Mouse (Mus musculus): Measurements from ENCODE around the gene Ccdc71. TPM values are rescaled to one million over a fixed set of nuclear protein-coding genes. Genes with fewer than 3 reads are reported as not detected.

Gene Ccdc71
- 18.1 and 22.8 TPM in 2 replicates for polyA plus RNA-seq (2012; rRNA removed)

DNA sequence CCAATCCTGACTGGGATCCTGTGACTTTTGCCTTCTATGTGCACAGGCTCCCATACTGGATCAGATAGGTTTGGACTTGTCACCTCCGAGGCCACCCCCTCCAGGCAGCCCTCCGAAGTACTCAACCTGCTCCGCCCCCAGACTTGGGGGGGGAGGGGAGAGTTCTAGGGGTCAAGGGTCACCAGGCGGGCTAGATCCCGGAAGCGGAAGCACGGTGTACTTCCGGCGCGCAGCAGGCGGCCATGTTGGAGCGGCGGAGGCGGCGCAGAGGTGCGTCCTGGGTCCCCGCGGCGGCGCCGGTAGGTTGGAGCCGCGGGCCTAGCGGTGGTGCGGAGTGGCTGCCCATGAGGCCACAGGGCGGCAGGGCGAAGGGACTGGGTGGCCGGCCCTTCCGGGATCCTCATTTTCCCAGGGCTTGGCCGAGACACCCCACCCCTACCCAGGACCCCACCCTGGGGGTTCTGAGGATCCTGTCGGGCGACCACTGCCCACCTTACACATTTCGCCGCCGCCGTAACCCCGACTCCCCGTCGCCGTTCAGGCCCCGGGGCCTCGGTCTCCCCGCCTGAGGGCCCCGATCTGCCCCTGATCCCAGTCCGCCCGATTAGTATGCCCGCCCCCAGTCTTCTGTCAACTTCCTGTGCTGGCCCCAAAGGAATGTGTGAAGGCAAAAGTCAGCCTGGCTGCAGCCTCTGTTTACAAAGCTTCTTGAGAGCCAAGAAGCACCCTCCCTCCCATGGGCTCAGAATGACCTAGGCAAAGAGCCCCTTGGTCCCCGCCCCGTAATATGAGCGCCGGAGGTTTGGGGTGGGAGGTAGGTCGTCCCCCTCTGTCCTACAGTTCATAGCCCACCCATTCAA lies at the start of gene Ccdc71:
Ccdc71 (plus strand) TSS at position 209 of the 860 bp plus-strand sequence.
- DNase-seq (ENCODE audit: low read depth, low spot score), result no peak

DNA sequence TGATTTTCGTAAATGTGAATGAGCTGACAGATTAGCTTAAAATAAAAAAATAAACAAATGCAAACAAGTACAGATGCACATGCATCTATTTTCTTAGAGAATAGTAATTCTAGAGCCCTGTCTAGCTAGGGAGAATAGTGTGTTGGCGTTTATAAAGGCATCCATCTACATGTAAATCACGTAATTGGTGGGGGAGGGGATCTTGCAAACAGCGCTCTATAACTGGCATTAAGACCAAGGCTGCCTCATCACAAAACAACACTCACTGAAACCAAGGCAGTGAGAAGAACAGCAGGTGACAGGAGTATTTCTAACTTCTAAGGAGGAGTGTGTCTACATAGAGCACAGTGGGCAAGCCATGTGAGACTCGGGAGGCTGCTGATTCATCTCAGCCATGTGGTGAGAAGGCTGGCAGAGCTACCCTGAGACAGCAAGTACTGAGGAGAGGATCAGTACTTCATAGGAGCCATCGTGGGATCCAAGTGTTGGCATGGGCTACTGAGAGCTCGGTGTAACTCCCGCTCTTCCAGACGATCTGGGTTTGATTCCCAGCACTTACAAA lies 48.9 kb upstream of the Ccdc71 start:
- 82% methylated on average over 9 of the region's 9 CpGs for WGBS
- no peak for DNase-seq (ENCODE audit: low read depth, low spot score)

More for the DNA sequence above, at the start of gene Ccdc71:
- WGBS, result under 1% methylated on average over 52 of the region's 52 CpGs

DNA sequence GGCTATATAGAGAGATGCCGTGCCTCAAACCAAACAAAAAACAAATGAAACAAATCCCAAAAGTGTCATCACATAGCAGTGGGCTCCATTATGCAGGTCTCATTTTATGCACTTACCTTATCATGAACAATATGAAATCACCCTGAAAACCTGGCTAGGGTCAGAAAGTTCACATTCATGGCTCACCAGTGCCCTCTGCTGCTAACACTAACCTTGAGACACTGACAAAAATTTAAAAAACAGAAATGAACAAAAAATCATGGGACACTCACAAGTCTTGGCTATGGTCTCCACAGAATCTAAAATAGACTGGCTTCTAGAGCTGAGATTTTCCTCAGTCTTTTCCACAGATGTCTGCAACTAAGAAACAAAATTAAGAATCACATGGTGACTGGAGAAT lies 48.1 kb upstream of the Ccdc71 start:
- 67% methylated on average over 1 of the region's 1 CpGs for WGBS
- DNase-seq (ENCODE audit: low read depth, low spot score), result no peak

DNA sequence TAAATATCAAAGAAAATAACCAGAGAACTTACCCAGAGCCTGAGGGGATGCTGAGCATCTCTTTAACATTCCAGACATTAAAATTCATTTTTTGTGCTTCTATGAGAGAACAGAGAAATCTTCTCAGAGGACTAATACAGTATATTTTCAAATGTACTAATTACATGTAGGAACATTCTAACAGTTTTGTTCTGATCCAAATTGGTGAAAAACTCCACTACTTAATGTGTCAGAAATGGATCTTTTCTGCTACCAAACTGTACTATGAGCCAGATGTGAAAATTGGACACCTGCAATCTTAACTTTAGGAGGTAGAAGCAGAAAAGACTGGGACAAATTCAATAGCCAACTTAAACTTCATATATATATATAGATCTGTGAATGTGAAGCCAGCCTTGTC lies 31.9 kb upstream of the Ccdc71 start, which contains the start of gene Ccdc36:
Ccdc36 (minus strand) TSS at position 101 of the 400 bp plus-strand sequence.
- no peak for DNase-seq (ENCODE audit: low read depth, low spot score)

DNA sequence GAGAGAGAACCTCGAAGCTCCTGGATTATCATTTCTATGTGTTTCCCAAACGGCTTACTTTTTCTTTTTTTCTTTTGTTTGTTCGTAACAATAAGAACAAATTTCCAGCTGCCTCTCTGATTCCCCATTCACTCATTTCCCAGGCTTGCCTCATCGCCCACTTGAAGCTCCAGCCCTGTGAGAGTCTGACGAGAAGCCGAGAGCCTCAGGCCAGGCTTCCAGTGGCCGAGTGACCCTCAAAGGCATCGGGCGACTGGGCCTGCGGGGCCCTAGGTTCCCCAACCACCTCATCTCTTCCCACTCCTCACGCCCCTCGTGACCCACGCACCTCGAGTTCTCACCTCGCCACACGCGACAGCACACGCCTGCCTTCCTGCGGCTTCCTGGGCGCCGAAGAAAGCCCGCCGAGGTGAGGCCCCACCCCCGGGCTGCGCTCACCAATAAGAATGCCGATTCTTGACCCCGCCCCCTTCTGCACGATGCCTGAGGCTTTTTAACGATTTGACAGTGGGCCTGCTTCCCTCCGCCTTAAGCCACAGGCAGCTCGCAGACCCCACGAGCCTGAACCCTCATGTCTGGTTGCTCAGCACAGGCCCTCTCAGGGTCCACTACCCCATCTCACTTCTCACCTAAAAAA lies 28.8 kb upstream of the Ccdc71 start:
- 51% methylated on average over 32 of the region's 32 CpGs for WGBS
- no peak for DNase-seq (ENCODE audit: low read depth, low spot score)

DNA sequence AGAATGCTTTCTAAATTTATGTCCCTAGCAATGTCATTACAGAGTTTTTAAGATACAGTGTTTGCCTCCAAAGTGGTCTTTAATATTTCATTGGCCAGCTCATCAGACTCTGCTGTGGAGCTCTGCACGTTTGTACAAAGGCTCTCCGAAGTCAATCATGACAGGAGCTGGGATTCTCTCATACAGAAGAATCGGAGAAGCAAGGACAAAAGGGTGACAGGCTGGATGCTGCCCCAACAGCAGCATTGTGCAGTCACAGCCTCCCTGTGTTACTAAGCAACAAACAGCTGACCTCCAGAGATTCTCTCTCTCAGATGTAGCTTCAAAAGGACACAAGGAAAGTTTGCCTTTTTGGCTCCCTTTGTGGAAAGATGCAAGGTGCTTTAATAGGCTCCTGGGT lies 24.1 kb upstream of the Ccdc71 start, which contains the start of gene BC048562:
BC048562 (plus strand) TSS at position 301 of the 400 bp plus-strand sequence.
- WGBS, result 77% methylated on average over 3 of the region's 3 CpGs

DNA sequence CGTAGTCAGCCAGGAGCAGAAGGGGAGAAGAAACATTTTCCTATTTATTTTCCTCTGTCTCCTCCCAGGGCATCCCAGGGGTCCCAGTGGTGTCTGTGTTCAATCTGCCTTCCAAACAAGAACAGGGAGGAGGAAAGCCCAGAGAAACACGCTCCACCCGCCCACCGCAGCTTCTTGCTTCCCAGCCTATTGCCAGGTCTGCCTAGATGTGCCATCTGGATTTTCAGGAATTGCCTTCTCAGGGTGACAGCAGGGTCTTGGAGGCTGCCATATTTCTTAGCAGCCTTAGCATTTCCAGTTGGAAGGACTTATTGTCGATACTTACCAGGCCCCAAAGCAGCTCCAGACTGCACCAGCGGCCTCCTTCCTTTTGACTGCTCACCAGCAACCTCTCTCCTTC lies 21.2 kb upstream of the Ccdc71 start:
- no peak for DNase-seq (ENCODE audit: low read depth, low spot score)
- WGBS, result 77% methylated on average over 6 of the region's 6 CpGs

More for the DNA sequence above, 24.1 kb upstream of the Ccdc71 start, which contains the start of gene BC048562:
- no peak for DNase-seq (ENCODE audit: low read depth, low spot score)

DNA sequence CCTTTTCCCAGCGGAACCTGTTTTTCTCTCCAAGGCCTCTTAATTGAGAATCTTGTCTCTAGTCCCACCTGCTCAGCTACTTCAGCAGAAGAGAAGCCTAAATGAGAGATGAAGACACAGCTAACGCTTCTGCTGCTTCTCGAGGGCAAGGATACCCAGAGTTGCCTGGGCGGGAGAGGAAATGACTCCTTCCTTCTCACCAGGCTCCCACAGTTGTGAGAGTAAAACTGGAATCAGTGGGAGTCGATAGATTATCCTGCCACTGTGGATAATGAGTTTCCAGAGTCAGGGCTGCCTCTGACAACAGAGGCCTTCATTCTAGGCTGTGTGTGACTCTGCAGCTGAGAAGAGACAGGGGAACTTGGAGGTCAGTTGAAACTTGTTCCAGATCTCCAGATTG lies 19.8 kb upstream of the Ccdc71 start:
- DNase-seq (ENCODE audit: low read depth, low spot score), result no peak
- 68% methylated on average over 5 of the region's 5 CpGs for WGBS

DNA sequence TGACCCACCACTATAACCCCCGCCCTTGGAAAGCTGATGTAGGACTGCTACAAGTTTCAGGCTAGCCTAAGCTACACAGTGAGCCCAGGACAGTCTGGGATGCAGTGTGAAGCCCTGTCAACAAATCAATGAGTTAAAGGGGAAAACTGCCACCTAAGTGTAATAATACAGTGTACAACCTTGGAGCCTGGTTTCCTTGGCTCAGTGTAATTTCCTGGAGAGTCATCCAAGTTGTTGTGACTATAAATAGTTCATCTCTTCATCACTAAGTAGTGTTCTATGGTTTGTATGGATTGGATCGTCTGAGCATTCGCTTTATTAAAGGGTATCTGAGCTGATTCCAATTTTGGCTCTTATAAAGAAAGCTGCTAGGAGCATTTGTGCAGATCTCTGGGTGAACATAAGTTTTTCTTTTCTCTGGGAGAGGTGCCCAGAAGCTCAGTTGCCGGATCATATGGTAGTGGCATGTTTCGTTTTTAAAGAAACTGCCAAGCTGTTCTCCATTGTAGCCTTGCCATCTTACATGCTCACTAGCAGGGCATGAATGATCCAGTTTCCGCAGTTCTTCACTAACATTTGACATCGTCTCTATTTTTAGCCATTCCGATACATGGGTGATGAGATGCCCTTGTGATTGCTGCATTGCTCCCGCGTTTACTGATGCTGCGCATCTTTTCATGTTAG lies 18.9 kb upstream of the Ccdc71 start:
- no peak for DNase-seq (ENCODE audit: low read depth, low spot score)
- 76% methylated on average over 11 of the region's 11 CpGs for WGBS

DNA sequence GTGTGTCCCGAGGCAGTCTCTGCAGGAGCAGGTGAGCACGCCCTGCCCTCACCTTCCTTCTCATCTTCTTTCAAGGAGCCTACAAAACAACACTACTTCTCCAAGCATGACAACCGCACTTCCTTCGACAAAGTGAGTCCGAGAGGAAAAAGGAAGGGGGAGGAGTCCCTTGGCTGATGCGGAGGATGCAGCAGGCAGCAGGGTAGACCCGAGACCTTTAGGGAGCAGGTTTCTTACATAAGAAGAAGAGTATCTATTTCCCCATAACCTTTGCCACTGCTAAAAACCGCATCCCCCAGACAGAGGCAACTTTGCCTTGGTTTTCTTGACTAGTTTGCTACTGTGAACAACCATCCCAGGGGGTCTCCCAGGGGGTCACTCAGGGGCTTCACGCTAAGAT lies 15.2 kb upstream of the Ccdc71 start:
- 55% methylated on average over 9 of the region's 9 CpGs for WGBS
- DNase-seq (ENCODE audit: low read depth, low spot score), result no peak

DNA sequence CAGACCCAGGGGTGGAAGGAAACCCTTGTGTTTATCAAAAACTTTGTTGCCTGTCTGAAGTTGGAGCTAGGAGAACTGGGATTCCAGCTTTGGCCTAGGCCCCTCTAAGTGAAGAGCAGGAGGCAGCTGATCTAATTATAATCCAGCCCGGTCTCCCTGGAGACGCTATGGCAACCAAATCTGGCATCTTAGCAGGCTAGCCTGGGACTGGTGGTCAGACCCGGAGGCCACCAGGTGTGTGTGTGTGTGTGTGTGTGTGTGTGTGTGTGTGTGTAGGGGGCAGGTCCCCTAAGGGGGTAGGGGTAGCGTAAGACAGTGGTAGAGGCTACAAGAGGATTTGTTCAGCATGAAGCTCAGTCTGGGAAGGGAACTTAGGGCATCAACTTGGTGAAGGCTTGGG lies 10.5 kb upstream of the Ccdc71 start:
- no peak for DNase-seq (ENCODE audit: low read depth, low spot score)
- WGBS, result 68% methylated on average over 4 of the region's 4 CpGs

DNA sequence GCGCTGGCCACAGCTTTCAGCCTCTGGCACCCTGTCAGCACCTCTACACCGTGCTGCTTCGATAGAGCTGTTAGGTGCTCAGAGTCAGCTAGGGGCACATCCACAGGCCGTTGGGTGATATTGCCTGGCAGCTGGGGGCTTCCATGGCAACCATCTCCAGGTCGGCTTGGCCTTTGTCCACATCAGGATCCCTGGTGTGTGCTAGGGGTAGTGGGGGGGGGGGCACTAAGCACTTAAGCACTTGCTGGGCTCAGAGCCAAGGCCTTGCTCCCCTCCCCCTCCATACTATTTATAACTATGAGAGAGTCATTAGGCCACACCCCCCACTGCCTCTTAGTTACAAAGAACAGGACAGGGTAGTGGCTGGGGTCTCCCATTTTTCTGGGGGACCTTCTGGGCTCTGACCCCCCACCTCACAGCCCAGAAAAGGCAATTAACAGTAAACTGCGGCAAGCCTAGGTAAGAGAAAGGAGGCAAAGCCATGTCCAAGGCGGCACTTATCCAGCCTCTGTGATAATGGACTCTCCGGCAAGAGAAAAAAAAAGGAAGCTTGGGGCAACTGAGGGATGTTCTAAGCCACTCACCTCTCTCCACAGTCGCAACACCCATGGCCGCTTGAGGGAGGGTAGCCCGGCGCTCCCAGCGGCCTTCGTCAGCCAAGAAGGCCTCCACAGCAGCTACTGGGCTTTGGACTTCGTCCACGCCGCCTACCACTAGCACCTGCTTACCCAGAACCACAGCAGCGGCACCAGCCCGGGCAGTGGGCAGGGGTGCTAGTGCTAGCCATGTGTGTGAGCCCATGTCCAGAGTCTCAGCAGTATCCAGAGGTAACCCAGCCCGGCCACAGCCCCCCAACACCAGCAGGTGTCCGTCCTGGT lies 9.8 kb upstream of the Ccdc71 start:
- 74% methylated on average over 21 of the region's 21 CpGs for WGBS
- no peak for DNase-seq (ENCODE audit: low read depth, low spot score)

DNA sequence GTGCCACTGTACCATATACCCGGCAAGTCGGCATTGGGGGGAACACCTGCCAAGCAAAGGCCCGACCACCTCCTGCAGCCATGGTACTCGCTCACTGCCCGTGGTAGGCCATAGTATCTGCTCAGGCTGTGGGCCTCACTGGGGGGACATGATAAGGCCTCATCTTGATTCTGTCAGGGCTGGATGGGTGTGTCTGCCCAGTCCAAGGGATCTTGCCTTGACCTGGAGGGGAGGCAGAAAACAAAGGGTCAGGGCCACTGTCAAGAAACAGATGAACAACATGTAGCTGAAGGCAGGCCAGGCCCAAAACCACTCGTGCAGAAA lies 9.2 kb upstream of the Ccdc71 start:
- no peak for DNase-seq (ENCODE audit: low read depth, low spot score)
- 82% methylated on average over 6 of the region's 6 CpGs for WGBS

DNA sequence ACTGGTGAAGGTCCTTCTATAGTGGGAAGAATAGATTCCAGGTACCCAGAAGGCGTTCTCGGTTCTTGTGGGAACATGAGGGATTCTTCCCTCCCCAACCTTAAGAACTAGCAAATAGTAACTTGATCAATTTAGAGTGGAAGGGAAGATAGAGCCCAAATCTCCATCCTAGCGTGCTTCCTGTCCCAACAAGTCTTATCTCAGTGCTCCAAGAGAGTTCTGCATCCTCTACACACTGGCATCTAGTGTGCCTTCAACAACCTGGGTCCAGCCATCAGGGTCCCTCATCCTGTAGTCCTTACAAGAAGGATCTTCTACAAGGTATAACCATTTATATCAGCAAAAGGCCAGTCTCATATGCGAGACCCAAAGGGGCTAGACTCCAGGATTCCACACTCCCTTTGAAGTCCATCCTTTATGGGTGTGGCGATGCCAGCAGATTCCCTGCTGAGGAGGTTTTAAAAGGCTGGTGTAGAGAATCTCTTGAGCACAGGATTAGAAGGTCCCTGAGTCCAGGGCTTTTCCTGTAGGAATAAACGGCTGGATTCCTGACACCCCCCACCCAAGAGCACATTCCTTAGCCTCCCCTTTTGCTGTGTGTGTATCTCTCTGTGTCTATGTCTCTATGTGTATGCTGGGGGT lies 8.7 kb upstream of the Ccdc71 start:
- DNase-seq (ENCODE audit: low read depth, low spot score), result no peak
- WGBS, result 64% methylated on average over 6 of the region's 6 CpGs

DNA sequence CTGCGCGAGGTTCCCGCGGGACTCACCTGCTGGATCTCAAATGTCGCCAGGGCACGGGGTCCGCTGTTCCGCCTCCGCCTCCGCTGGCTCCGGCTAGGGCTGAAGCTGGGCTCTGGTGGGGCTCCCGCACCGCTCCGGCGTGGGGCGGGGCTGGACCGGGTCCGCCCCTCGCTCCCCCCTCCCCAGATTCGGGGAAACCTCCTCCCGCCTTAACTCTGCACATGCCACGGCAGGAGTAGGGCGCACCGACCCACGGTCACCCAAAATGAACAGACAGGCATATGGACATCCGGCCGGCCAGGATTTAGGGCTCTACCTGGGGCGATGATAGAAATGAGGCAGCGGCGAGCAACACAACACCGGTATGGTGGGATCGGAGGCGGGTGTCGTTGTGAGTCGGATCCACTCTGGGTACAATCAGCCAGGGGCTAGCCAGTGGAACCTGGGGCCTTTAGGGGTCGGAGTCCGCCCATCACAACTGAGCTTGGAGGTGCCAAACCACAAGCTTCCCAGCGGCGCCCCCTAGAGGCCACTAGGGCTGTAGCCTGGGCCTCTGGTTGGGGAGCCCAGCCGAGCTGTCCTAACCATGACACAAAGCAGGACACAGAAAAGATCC lies 7.9 kb upstream of the Ccdc71 start:
- WGBS, result under 1% methylated on average over 39 of the region's 40 CpGs
- peak; percentile 58 for DNase-seq (ENCODE audit: low read depth, low spot score)

DNA sequence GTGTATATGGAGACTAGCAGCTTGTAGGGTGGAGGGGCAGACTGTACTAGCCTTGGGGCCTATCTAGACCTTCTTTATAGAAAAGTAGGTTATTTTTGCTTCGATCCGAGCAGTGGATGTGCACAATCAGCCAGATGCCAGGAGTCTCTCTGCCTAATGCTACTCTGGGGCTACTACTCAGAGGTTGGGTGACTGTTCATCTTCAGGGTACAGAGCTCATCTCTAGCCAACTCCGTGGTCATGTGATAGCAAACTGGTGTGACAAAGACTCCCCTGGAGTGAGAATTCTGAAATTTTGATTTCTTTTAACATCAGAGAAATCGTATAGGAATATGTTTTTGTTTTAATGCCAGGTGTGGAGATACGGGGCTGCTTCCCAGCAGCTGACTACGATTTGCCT lies 7.4 kb upstream of the Ccdc71 start:
- WGBS, result 49% methylated on average over 6 of the region's 6 CpGs
- no peak for DNase-seq (ENCODE audit: low read depth, low spot score)

DNA sequence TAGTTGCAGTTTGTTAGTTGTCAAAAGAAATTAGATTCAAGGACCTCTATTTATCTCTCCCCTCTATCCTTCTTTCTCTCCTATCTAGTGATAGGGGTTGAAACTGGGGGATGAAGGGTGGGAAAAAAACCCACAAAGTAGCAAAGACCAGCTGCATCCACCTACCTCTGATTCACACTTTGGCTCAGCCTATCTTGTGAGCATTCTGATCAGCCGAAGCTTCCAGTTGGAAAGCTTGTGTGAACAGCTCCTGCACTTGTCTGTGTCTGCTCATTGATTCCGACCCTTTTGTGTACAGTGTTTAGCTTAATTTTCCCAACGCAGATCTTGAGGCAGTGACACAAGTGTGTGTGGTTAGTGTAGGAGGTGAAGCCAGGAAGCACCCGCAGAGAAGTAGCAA lies 6.9 kb upstream of the Ccdc71 start:
- no peak for DNase-seq (ENCODE audit: low read depth, low spot score)
- WGBS, result 68% methylated on average over 4 of the region's 4 CpGs

DNA sequence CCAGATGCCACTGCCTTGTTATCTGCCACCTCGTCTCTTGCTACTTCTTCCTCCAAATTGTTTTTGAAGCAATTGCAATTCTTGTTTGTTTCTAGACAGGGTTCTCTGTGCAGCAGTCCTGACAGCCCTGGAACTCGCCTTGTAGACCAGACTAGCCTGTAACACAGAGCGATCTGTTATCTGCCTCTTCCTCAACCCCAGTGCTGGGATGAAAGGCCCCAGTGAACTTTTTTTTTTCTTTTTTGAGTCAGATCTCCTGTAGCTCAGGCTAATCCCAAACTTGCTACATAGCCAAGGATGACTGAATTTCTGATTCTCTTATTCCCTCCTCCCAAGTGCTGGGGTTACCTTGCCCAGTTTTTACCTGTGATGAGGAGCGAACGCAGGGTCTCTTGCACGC lies 5.9 kb upstream of the Ccdc71 start:
- no peak for DNase-seq (ENCODE audit: low read depth, low spot score)
- 86% methylated on average over 6 of the region's 6 CpGs for WGBS

Measured in large intestine, adult 2 months (tissue).